Mouse (Mus musculus) G1E-ER4 (cell line): ENCODE data around the gene Cyp2j8. TPM values are rescaled to one million over a fixed set of nuclear protein-coding genes. Genes with fewer than 3 reads are reported as not detected.

Source experiments
- GATA1 ChIP-seq: IDR thresholded peaks from one replicate; pipeline ENCODE4 v1.8.0; 2012; ENCODE audit warnings: low read length, inconsistent platforms
- polyA plus RNA-seq: library from polyadenylated mRNA; stranded (reverse); fragments of >175 nt; gene quantifications from 2 replicates; pipeline ENCODE4 v1.2.3, GENCODE M21; 2012

Gene Cyp2j8
- polyA plus RNA-seq = not detected in 2 replicates

GRCm38 (mm10) chr4:96507286-96507685 is at the start of gene Cyp2j8:
Gene Cyp2j8, minus strand, starts transcription at chr4:96507386.
- TF ChIP-seq GATA1 = no peak

DNA sequence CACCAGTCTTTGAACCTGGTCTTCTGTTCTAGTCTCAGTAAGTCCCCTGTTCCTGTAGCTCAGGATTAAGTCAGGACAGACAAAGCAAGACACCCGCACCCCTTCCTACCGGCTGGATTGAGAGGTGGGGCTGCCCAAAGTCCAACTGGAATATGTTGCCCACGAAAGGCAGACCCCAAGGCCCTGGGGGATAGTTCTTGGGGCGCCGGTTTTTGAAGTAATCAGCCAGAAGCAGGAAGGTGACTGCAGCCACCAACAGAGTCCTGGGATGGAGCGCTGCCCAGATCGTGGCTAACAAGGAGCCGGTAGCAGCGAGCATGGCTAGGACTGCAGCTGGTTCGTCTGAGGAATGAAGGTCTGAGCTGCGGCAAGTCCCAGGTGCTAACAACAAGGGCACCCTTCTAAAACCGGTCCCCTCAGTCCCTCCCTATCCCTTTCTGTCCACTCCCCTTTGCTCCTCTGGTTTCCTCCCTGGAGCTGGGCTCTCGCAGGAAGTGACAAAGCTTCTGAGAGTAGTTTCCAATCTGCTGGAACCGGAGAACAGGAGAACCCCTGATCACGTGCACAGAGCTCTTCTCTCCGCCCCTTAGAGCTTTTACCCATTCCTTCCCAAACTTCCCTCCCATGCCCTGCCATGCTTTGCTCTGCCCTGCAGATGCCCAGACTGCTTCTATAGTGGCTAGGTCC is 46.1 kb upstream of the Cyp2j8 start, which contains the start of gene Cyp2j6:
Cyp2j6 (minus strand) TSS at position 529 of the 687 bp plus-strand sequence.
- TF ChIP-seq GATA1 = no peak

DNA sequence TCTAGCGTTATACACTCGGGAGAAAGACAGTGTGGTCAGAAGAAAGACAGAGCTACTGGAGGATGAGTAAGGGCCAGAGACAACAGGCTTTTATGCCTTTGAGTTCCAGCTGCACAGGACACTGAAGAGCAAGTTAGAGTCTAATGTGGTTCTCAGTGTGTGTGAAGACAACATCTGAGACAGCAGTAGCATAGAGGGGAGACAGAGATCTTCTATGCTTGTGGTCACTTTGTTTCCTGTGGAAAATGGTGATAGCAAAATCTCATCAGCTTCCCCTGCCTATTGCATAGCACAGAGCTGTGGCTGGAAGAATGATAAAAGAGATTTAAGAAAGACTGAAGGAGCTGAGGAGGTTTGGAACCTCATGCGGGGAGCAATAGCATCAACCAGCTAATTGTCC is 44.4 kb upstream of the Cyp2j8 start:
- TF ChIP-seq GATA1 = no peak

DNA sequence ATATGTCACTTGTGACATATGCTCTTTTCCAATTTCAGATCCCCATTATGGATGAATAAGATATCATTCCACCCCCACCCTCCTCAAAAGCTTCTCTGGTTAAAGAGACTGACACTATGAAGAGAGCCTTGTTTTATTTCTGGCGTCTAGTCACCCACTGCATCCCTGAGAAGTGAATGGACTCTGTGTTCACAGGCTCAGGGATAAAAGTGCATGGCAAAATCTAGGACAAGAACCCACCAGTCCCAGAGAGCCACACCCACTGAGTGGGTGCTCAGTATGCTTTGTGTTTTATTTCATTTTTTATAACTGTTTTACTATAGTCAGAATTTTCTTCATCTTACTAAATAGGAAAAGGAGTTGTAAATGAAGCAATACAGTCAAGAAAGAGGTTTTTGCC is 38.8 kb upstream of the Cyp2j8 start:
- no peak for TF ChIP-seq GATA1

- TF ChIP-seq GATA1 = no peak
These were observed 18.6 kb upstream of the Cyp2j8 start for GRCm38 (mm10) chr4:96525772-96526171.

- no peak for TF ChIP-seq GATA1
These were observed 15.1 kb upstream of the Cyp2j8 start for GRCm38 (mm10) chr4:96522256-96522655.

DNA sequence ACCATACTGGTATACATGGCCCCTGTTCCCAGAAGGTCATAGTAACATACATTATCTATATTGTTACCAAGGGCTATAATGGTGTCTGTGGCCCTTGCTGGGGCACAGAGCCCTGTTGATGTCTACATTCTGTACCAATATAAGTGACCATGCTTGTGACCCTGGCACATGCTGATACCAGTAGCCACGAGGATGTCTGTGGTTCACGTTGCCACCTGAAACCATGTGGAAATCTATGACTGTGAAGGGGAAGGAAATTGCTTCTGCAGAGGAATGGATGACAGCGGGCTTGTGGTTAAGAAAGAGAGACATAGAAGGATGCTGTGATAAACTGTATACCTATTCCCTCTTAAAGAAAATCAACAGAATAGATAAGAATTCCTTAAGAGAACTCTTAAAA is 2.9 kb upstream of the Cyp2j8 start:
- no peak for TF ChIP-seq GATA1

Other genes starting within 250 kb of the Cyp2j8 start
- gene Cyp2j11, start 158.7 kb downstream of the Cyp2j8 start, polyA plus RNA-seq = not detected in 2 replicates
- not detected in 2 replicates for gene Cyp2j6, start 46.3 kb upstream of the Cyp2j8 start, polyA plus RNA-seq
- not detected in 2 replicates for gene Cyp2j9, start 84.2 kb upstream of the Cyp2j8 start, polyA plus RNA-seq
- gene Cyp2j5, start 156.8 kb upstream of the Cyp2j8 start, polyA plus RNA-seq = not detected in 2 replicates